Mouse (Mus musculus) common myeloid progenitor, adult 5-6 weeks (primary cell): ENCODE data around the gene Gphb5. TPM values are rescaled to one million over a fixed set of nuclear protein-coding genes. Genes with fewer than 3 reads are reported as not detected.
A peak's percentile ranks its signal among the peaks of the same experiment; 100 is the strongest.

Source experiments
- ATAC-seq: replicated peaks from 2 replicates; pipeline ENCODE4 v1.8.0; 2016; ENCODE audit warnings: low read depth, mild to moderate bottlenecking, moderate TSS enrichment, inconsistent platforms; ENCODE audit not compliant: poor library complexity, severe bottlenecking
- total RNA-seq: library from RNA; stranded (forward); fragments of 200-1000, 187-1606 nt; gene quantifications from 2 replicates; pipeline ENCODE4 v1.2.3, GENCODE M21; 2017

Gene Gphb5
- total RNA-seq, 1 experiment from 2014 or later, result not detected

DNA sequence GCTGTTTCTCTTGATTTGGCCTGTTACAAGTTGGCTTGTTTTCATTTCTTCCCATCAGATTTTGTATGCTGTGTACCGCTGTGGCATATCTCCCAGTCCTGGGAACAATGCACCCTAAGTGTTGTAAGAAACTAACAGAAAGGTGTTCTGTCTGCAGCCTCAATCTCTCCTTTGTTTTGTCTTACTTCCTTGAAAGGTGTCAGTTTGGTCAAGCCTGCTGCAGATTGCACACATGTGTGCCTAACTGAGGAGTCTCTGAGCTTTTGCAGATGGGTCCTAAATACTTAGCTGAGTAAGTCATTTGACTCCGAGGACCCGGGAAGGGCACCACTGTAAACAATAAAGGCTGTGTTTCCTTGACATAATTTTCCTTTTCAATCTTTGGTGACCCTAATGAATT lies 20.0 kb downstream of the Gphb5 start:
- no peak for ATAC-seq

- ATAC-seq, result no peak
Measured at GRCm38 (mm10) chr12:75394011-75394773, 22.4 kb downstream of the Gphb5 start.

DNA sequence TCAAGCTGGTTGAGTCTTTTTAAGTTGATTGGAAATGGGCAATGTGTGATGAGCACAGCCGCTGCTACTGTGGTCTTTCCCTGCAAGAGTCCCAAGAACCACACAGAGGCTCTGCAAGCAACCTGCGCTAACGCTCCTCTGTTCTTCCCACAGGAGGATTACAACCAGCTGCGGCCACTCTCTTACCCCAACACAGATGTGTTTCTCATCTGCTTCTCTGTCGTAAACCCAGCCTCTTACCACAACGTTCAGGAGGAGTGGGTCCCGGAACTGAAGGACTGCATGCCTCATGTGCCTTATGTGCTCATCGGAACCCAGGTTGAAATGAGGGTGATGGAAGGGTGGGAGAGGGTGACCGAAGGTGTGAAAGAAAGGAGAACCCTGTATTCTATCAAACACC lies 25.1 kb downstream of the Gphb5 start:
- no peak for ATAC-seq

- peak; percentile 77 for ATAC-seq
Measured at GRCm38 (mm10) chr12:75389308-75390135, 27.1 kb downstream of the Gphb5 start.

GRCm38 (mm10) chr12:75388521-75388920 lies 28.1 kb downstream of the Gphb5 start:
- ATAC-seq, result no peak

- ATAC-seq, result no peak
Measured at GRCm38 (mm10) chr12:75387846-75388245, 28.7 kb downstream of the Gphb5 start.

- no peak for ATAC-seq
Measured at GRCm38 (mm10) chr12:75387156-75387555, 29.4 kb downstream of the Gphb5 start.

DNA sequence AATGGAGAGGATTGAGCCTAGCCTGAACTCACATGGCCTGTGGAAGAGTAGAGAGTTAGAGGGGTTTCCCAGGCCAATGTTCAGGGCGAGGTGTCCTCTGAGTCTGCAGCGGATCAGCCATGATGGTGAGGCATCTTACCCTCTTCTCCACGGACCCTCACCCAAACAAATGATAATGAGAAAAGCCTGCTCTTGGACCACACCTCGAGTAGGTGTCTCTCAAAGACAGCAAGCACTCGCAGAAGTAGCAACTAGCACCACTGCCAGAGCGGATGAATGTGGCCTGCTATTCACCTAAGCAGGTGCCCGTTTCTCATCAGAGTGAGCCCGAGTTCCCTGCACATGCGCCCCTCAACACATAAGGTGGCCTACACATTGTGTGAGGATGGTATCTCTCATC lies 29.9 kb downstream of the Gphb5 start:
- ATAC-seq, result no peak

- ATAC-seq, result no peak
Measured at GRCm38 (mm10) chr12:75376126-75376525, 40.5 kb downstream of the Gphb5 start.

GRCm38 (mm10) chr12:75375060-75375459 lies 41.5 kb downstream of the Gphb5 start:
- no peak for ATAC-seq

GRCm38 (mm10) chr12:75374437-75374836 lies 42.1 kb downstream of the Gphb5 start:
- ATAC-seq, result no peak

DNA sequence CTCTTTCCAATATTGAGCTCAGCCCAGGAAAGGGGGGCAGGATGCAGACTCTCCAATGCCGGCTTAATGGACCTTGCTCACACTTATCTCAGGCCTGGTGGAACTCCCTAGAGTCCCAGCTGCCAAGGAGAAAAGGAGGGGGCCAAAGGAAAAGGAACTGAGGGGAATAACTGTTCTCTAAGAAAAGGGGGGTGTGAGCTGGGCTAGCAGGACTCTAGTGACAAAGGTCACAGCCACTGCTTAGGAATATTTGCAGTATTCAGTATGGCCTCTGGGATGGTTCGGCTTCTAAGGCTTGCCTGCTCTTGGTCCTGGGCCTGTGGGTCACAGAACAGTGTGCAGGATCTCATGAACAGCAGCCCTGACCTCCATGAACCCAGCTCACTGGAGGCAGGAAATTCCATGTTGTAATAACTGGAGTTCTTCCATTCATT lies 47.1 kb downstream of the Gphb5 start:
- ATAC-seq, result no peak

DNA sequence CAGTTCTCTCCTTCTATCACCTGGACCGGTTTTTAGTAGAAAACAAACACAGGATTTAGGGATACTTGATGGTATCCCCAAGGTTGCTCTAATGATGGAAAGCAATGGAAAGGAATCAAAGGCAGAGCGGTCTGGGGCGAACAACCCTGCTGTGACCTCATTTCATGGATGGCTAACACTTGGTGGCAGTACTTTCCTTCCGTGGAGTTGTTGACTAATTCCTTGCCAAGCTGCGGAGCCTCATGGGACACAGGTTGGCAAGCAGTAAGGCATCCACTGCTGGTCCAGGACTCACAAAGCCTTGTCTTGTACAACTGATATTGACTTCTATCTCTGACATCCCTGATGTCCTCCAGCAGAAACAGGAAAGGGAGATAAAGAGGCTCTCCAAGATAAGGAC lies 48.1 kb downstream of the Gphb5 start:
- ATAC-seq, result no peak

DNA sequence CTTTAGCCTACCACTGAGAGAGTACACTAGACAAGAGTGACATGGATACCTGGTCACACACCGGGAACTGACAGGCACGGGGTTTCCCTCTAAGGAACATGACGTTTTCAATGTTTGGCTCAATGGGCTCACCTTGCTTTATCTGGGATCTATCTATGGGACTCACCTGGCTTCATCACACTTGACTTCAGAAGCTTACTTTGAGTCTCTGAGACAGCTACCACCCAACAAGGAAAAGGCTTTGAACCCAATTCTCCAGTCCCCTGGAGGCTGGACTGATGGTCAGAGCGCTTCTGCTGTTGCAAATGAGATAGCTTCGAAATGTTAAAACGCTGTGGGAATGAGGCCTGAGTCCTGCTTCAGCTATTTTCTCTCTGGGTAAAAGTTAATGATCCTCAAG lies 49.2 kb downstream of the Gphb5 start:
- ATAC-seq, result no peak

DNA sequence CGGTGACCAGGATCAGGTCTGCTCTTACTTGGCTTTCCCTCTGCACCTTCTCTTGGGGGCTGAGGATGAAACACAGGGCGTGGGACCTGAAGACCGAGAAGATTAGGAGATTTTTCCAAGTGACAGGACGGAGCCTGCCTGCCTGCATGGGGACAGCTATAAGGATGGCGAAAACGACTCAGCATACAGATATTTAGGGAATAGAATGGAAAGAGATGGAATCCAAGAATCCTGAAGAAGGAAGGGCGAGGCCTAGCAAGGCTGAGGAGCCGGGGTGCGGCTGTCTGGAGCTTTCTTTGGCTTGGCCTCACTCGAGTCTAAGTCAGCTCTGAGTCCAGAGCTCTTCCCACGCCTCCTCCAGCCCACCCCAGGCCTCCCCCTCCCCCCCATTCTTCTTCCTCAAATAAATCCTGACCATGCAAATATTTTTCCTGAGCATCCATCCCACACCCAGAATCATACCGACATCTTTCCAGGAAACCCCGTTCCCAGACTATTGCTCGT lies 50.9 kb downstream of the Gphb5 start:
- no peak for ATAC-seq

DNA sequence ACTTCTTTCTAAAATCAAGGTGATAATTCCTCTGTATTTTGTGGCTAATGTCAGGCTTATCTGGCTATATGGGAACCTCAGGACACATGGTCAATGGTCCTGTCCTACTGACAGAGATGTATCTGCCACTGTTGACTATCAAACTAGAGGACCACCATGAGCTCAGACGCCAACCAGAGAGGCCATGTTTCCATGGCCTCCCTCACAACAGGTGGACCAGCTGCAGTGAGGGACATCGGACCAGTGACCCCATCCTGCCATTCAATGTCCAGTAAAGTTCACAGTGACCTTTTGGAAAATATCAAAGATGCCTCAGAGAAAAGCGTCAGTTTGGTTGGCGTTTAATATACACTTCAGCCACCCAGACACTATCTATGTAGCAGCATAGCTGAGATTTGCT lies 52.2 kb downstream of the Gphb5 start:
- ATAC-seq, result no peak

- no peak for ATAC-seq
Measured at GRCm38 (mm10) chr12:75362456-75362855, 54.1 kb downstream of the Gphb5 start.
